Mouse (Mus musculus) adrenal gland, postnatal 4 days (tissue): ENCODE results near the gene Lce3f. TPM values are rescaled to one million over a fixed set of nuclear protein-coding genes. Genes with fewer than 3 reads are reported as not detected.

Experiments
- DNase-seq, 2 experiments: peaks; one replicate each; pipeline ENCODE4 v3.0.0; 2021 to 2022; ENCODE audit warnings: low spot score in 2 of 2, mixed read lengths in 2 of 2
- long read RNA-seq, 2 experiments: library from polyadenylated mRNA; stranded (forward); transcript quantifications; one replicate each; pipeline ENCODE4 v2.0.0; 2021
- total RNA-seq, 2 experiments: library from RNA; stranded (reverse); gene quantifications; 2 replicates each; pipeline ENCODE4 v1.2.3; 2021

The Lce3f gene
- total RNA-seq, result not detected
- long read RNA-seq, experiment 1, result 0 reads
- long read RNA-seq, experiment 2, result 0 reads

DNA sequence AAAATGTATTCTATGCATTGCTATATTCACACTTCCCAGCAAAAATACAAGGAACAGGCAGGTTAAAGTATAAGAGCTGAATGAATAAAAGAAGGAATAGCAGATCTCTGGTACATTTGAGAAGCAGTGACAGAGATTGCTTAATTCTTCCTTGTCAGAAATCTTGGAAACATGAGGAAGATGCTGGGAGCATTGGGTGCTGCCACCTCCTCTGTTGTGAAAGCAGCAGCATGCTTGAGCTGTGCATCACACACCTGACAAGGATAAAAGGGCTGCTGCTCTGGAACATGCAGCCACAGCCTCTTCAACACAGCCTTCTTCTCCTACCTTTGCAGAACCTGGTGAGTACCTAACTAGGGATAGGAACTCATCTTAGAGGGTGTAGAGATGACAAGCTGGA lies at the start of gene Lce3f:
Lce3f (plus strand) TSS at position 301 of the 400 bp plus-strand sequence.
- no peak for DNase-seq

DNA sequence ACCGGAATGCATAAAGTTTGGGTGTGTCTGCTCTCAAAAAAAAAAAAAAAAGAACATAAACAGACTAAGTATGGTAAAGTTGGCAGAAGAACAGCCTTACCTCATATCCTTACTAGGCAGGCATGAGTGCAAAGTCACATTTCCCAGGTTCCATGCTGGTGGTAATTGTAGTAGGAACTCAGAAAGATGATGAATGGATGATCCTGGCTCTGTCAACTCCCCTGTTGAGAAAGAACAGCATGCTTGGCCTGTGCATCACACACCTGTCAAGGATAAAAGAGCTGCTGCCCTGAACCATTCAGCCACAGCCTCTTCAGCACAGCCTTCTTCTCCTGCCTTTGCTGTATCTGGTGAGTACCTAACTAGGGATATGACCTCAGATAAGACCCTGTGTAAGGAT lies 47.8 kb upstream of the Lce3f start, which contains the start of gene Lce3c:
Lce3c (plus strand) TSS at position 301 of the 400 bp plus-strand sequence.
- no peak for DNase-seq

DNA sequence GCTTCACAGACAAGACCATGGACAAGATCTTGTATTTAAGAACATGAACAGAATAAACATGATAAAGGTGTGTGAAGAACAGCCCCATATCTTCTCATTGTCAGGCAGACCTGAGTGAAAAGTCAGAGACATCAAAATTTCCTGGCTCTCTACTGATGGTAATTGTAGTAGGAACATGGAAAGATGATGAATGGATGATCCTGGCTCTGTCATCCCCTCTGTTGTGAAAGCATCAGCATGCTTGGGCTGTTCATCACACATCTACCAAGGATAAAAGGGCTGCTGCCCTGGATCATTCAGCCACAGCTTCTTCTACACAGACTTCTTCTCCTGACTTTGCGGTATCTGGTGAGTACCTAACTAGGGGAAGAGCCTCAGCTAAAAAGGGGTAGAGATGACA lies 34.9 kb upstream of the Lce3f start, which contains the start of gene Lce3d:
Lce3d (plus strand) TSS at position 301 of the 400 bp plus-strand sequence.
- DNase-seq, result no peak

DNA sequence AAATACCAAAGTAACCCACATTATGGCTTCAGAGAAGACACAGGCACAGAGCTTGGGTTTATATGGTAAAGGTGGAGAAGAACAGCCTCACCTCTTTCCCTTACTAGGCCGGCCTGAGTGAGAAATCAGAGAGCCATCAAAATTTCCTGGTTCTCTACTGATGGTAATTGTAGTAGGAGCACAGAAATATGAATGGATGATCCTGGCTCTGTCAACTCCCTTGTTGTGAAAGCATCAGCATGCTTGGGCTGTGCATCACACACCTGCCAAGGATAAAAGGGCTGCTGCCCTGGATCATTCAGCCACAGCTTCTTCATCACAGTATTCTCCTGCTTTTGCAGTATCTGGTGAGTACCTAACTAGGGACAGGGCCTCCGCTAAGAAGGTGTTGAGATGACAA lies 25.3 kb upstream of the Lce3f start, which contains the start of gene Lce3e:
Lce3e (plus strand) TSS at position 301 of the 400 bp plus-strand sequence.
- DNase-seq, result no peak

DNA sequence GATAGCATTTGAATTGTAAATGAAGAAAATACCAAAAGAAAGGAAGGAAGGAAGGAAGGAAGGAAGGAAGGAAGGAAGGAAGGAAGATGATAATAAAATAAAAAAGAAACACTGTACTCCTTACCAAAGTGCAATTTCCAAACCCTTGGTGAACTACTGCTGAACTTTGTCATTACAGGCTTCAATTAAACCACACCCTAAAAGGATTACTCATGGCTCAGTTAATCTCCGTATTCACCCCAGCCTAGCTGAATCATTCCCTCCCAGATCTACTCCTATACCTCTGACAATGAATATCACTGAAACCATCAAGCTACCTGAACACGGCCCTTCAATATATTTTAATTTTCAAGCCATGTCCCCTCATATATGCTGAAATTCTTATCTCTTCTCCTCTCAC lies 13.5 kb upstream of the Lce3f start:
- no peak for DNase-seq

DNA sequence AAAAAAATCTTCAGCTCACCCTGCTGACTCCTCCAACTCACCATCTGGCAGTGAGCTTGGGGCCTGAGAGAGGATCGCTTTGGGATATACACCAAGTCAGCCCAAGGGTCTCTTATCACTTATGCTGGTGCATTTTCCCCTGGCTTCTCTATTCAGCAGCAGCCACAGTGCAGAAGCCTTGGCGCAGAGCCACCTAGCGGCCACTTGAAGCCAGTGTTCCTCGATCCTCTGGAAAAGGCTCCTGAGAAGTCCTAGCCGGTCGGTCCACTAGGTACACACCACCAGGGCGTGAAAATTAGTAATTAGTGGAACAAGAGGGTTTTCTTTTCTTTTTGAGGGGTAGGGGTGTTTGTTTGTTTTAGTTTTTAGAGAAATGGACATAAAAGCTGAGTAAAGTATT lies 6.7 kb downstream of the Lce3f start:
- peak; percentile 7 to 18 for DNase-seq

DNA sequence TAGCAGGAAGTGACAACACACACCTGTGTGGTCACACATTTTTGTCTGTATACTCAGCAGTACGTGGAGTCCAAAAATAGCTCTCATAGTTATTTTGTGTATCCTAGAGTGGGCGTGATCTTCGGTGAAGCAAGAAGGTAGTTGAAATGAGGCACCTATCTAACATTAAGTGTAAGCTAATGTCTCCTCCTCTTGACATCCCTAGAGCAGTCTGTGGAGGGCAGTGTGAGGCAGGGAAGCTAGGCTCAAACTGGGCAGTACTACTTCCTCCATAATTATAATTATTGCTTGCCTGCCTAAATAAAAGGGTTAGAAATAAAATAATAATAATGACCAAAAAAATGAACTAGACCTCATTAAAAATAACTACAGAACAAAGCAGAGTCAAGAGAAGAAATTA lies 8.6 kb downstream of the Lce3f start:
- DNase-seq, result no peak

DNA sequence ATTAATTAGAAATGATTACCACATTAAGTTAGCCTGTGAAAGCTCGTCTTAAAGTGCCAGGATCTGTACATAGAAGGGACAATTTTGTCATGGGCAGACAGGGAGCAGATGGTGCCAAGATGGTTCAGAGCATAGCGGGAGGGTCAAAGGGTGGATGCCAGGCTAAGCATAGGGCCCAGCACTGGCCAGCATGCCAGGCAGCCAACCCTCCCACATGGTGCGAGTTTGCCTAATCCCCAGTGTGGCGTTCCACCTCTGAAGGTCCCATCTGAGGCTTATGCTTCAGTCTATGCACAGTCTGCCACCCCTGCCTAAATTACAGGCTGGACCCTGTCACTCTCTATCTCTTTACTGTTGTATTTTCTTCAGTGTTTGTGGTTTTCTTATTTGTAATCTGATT lies 10.8 kb downstream of the Lce3f start:
- DNase-seq, result no peak

DNA sequence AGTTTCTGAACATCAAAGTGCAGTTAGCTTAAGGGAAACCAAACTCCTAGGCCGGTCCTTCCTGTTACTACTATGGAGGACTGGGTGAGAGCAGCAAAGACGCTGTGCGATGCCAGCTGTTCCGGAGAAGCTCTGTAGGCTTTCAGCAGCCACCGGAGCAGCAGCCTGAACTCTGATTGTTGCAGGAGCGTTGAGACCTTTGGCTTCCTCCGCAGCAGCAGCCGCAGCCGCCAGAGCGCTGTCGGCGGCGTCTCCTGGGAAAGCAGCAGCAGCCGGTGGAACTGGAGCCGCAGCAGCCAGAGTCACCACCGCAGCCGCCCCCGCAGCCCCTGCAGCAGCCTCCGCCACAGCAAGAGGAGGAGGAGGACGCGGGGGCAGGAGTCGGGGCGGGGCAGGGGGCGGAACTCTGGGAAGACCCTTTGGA lies 22.4 kb downstream of the Lce3f start:
- DNase-seq, result no peak

DNA sequence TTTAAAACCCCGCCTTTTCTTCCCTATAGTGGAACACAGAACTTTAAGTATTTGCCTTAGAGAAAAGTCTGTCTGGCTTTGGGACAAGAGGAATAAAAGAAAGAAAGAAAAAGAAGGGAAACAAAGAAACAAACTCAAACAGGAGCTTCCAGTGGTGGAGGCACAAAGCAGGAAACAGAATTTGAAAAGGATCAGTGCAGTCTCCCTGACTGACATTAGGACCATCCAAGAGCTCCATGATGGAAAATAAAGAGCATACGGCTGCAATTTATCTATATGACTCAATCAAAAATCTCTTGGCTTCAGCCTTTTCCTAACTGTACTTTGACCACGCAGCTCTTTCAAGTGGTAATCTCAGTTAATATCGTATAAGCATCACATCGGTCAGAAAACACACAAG lies 22.8 kb downstream of the Lce3f start:
- DNase-seq, result no peak

DNA sequence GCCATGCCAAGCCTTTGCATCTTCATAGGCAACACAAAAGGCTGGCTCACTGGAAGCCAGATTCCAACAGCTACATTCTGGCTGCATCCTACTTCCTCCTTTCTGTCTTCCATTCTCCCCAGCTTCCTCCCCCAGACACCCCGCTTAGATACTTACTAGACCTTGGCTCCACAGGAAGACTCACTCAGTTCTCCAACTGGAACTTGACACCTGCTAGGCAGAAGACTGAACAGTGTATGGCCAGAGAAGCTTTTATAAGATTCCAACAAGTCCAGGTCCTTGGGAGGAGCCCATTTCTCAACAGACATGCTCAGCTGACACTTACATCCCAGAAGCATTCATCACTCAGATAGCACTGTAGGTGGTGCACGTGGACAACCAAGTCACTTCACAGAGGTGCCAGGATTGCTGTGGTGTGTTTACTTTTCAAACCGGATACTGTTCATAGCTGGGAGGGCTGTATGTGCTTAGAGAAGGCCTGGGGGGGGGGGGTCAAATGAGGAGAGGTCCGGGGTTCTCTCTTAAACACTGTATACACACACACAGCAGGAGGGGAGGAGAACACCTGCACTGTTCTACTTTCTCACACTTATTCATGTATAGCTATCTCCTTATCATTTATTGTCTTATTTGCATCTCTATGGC lies 23.6 kb downstream of the Lce3f start, which contains the start of gene Crct1:
Crct1 (minus strand) TSS at position 228 of the 645 bp plus-strand sequence.
- DNase-seq, result no peak

DNA sequence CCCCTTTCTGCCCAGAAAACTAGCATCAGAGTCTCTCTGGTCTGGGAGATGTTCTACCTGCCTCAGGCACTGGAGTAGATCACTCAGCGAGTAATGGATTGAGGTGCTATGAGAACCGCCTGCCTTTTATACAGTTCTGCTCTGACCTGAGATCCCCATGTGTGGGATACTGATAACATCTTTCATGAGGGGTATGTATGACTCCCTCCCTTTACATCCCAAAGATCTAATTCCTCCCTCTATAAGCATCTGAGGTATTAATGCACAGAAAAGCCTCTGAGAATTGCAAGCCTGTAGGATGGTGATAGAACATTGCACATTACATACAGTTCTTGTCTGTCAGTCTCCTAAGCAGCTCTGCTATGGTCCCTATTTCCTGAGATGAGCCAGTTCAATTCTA lies 26.9 kb downstream of the Lce3f start, which contains the start of gene Lce1m:
Lce1m (minus strand) TSS at position 101 of the 400 bp plus-strand sequence.
- DNase-seq, result no peak

DNA sequence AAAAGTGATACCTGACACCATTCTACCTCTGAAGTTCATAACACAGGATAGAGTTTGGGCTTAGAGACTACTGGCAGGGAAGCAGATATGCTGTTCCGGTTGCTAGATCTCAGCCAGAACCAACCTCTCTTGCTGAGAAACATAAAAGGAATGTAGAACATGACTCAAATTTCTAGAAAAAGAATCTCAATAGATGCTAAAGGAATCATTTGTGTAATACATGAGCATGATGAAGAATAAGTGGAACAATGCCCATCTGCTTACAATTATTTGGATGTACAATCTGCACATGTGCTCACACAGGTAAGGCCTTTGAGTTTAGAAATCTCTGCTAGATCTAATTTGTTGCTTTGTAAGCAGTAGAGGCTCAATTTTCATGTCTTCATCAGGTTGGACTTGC lies 29.1 kb downstream of the Lce3f start:
- no peak for DNase-seq

DNA sequence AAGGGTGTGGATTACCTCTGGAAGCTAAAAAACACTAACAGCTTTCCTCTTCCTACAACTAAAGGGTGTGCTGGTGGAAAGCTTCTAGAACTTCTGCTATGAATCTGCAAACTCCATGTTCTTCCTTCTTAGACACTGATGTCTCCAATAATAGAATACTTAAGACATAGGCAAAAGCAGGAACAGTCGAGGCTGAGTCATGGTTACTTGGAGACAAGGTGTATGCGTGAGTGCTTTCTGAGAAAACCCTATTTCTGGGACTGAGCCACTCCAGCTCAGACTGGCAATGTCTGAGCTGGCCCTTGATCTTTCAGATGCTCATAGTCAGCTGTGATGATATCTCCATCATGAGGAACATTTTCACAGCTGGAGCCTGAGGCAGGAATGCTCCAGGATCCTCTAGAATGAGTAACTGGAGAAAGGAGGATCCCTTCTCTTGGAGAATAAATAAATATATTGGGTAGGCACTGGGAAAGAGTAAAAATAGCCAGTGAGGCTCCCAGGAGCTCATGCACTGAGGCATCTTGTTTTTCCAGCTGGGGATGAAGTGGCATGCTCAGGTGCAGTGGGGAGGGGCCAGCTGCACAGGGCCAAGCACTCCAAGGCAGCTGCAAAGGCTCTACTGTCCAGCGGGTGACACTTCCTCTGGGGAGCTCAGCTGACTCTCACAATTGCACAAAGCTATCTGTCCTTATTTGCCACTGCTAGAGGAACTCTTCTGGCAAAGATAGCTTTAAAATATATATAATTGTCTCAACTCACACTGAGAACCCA lies 31.6 kb downstream of the Lce3f start:
- no peak for DNase-seq

DNA sequence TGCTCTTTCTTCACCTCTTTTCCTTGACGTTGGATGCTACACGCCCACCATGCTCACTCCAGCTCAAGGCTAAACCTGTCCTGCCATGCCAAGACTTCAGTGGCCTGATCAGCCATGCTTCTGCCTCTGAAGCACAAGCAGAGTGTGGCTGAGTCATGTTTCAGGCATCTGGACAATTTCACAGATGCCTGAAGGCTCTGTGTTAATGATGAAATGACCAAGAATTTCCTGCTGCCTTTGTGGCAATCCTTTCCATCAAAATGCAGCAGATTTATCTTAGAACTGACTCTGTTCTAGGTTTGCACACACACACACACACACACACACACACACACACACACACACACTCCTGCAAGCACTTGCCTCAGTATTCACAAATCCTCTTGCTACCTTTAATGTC lies 33.5 kb downstream of the Lce3f start:
- DNase-seq, result no peak

DNA sequence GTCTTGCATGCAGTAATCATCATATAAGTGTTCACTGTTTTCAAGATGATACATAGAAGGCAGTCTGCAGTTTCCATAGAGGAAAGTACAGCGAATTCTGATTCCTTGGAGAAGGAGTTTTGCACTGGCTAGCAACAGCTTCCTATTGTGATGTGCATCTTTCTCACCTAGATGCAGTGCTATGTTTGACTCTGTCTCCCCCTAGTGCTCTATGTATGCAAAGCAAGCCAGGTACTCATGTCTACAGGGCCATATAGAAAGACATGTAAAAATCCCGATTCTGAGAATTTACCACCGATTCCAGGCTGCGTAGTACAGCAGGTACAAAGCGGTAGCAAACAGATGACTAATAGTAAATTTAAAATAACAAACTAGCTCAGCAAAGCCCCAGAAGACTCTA lies 39.4 kb downstream of the Lce3f start:
- no peak for DNase-seq

Other genes starting within 250 kb of the Lce3f start
- gene Lce1g, start 239.9 kb upstream of the Lce3f start, total RNA-seq, result not detected
- gene Lce1h, start 227.2 kb upstream of the Lce3f start, total RNA-seq, result not detected
- not detected for gene Lce1i, start 213.3 kb upstream of the Lce3f start, total RNA-seq
- gene Lce1j, start 201.7 kb upstream of the Lce3f start, total RNA-seq, result not detected
- not detected for gene Lce1k, start 184.3 kb upstream of the Lce3f start, total RNA-seq
- gene Kprp, start 165.0 kb upstream of the Lce3f start, total RNA-seq, result not detected
- not detected for gene Lce1l, start 140.9 kb upstream of the Lce3f start, total RNA-seq
- not detected for gene 2310050C09Rik, start 122.0 kb upstream of the Lce3f start, total RNA-seq
- not detected for gene Lce3a, start 66.0 kb upstream of the Lce3f start, total RNA-seq
- not detected for gene Lce3b, start 59.2 kb upstream of the Lce3f start, total RNA-seq
- gene Lce3c, start 47.7 kb upstream of the Lce3f start, total RNA-seq, result not detected
- gene Lce3d, start 34.8 kb upstream of the Lce3f start, total RNA-seq, result not detected
- gene Lce3e, start 25.2 kb upstream of the Lce3f start, total RNA-seq, result not detected
- not detected for gene Crct1, start 23.5 kb downstream of the Lce3f start, total RNA-seq
- gene Lce1m, start 26.8 kb downstream of the Lce3f start, total RNA-seq, result not detected
- gene Gm4858, start 76.6 kb downstream of the Lce3f start, total RNA-seq, result not detected
- not detected for gene Crnn, start 152.6 kb downstream of the Lce3f start, total RNA-seq
- gene Flg2, start 205.1 kb downstream of the Lce3f start, total RNA-seq, result not detected